Mouse (Mus musculus) left cerebral cortex, postnatal 25 days (tissue): Measurements from ENCODE around the gene Prune1. TPM values are rescaled to one million over a fixed set of nuclear protein-coding genes. Genes with fewer than 3 reads are reported as not detected.

ENCODE experiments used
- DNase-seq, 2 experiments: peaks; one replicate each; pipeline ENCODE4 v3.0.0; 2022; ENCODE audit warnings: low spot score in 2 of 2, mixed read lengths in 1 of 2
- intact Hi-C: fragments of 180-260 bp; cut with DNase I; formaldehyde crosslinking; loops from one replicate; pipeline ENCODE4 v1.15.1; 2025
- total RNA-seq, 2 experiments: library from RNA; stranded (reverse); gene quantifications; 2 replicates each; pipeline ENCODE4 v1.2.3; 2021

Gene Prune1
- total RNA-seq: 10 to 100 TPM; 22.6 to 24.8 TPM

GRCm38 (mm10) chr3:95281216-95282126 lies at the start of gene Prune1, which contains the start of gene Mindy1:
Prune1 (minus strand) TSS chr3:95282076.
Mindy1 (plus strand) TSS chr3:95281345.
- DNase-seq: peak; percentile 98 to 99
- intact Hi-C loops: loop anchor here (2.0 to 5.0 kb wide), 2 partner anchors 33 to 54 kb away; partner anchors contain the start of genes Cdc42se1 and Cers2

GRCm38 (mm10) chr3:95331528-95331927 lies 49.7 kb upstream of the Prune1 start:
- DNase-seq: no peak
- intact Hi-C loops: no loop called here

- intact Hi-C loops: no loop called here
These were observed 47.0 kb upstream of the Prune1 start for GRCm38 (mm10) chr3:95328803-95329404.

GRCm38 (mm10) chr3:95324454-95325144 lies 42.7 kb upstream of the Prune1 start:
- no peak for DNase-seq
- intact Hi-C loops: no loop called here

More at GRCm38 (mm10) chr3:95328803-95329404, 47.0 kb upstream of the Prune1 start:
- no peak for DNase-seq

- intact Hi-C loops: no loop called here
- no peak for DNase-seq
These were observed 41.6 kb upstream of the Prune1 start for GRCm38 (mm10) chr3:95323429-95323828.

- intact Hi-C loops: no loop called here
- peak in 1 of 2 experiments; percentile 23 for DNase-seq
These were observed 38.1 kb upstream of the Prune1 start for GRCm38 (mm10) chr3:95319701-95320625.

GRCm38 (mm10) chr3:95319110-95319509 lies 37.2 kb upstream of the Prune1 start:
- no peak for DNase-seq
- intact Hi-C loops: no loop called here

GRCm38 (mm10) chr3:95318548-95318947 lies 36.7 kb upstream of the Prune1 start:
- no peak for DNase-seq
- intact Hi-C loops: no loop called here

- DNase-seq: peak; percentile 55 to 61
- intact Hi-C loops: no loop called here
These were observed 35.7 kb upstream of the Prune1 start for GRCm38 (mm10) chr3:95317414-95318080.

GRCm38 (mm10) chr3:95315844-95316550 lies 34.1 kb upstream of the Prune1 start:
- no peak for DNase-seq
- intact Hi-C loops: loop anchor here (2.0 kb wide), 1 partner anchor 33 kb away; the partner anchor contains the start of gene Prune1

- peak; percentile 58 to 69 for DNase-seq
- intact Hi-C loops: loop anchor here (2.0 kb wide), 1 partner anchor 32 kb away; the partner anchor contains the start of gene Prune1
These were observed 33.4 kb upstream of the Prune1 start for GRCm38 (mm10) chr3:95315094-95315843.

GRCm38 (mm10) chr3:95314486-95315093 lies 32.7 kb upstream of the Prune1 start, which contains the start of gene Cers2:
Cers2 (plus strand) TSS chr3:95314791.
- DNase-seq: no peak
- intact Hi-C loops: loop anchor here (2.0 kb wide), 1 partner anchor 32 kb away; the partner anchor contains the start of gene Prune1

- intact Hi-C loops: loop anchor here (2.0 kb wide), 1 partner anchor 31 kb away; the partner anchor contains the start of gene Prune1
- DNase-seq: no peak
These were observed 32.2 kb upstream of the Prune1 start for GRCm38 (mm10) chr3:95314075-95314474.

GRCm38 (mm10) chr3:95313476-95313875 lies 31.6 kb upstream of the Prune1 start:
- intact Hi-C loops: no loop called here
- DNase-seq: no peak

GRCm38 (mm10) chr3:95312623-95313022 lies 30.7 kb upstream of the Prune1 start:
- intact Hi-C loops: no loop called here

More at GRCm38 (mm10) chr3:95312623-95313022, 30.7 kb upstream of the Prune1 start:
- no peak for DNase-seq
